Mouse (Mus musculus): ENCODE measurements around the gene Tubgcp2.

The Tubgcp2 gene

DNA sequence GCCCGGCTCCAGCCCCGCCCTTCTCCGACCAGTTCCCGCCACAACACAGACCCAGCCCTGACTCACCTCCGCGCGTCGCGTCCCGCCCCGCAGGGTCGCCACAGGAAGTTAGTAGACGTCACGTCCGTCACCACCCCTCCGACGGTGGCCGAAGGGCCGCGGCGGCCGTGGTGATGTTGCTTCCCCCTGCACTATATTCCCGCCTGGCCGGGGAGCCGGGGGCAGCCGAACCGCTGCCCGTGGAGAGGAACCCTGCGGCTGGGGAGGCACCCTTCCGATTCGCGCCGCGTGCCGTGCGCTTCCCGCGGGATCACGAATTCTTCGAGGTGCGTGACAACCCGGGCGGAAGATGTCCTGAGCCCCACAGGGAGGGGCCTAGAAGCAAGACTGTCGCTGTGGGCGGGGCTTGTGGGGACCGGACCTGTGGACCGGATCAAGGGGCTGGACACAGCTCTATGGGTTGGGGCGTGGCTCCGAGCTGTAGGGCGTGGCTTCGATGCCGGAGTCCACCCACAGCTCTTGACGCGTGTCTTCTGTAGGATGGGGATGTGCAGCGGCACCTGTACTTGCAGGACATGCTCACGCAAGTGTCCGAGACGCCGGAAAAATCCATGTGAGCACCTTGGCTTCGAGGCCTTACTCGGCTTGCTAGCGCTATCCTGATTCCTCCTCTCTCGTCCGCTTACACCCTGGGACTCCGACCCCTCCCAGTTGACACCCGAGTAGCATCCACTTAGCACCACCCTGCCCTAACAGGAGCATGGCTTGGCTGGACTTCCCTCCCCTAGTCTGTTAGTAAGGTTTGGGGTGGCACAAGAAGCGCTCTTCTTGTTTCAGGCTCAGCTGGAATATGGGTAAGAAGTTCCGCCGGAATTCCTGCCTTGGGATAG is at the start of gene Tubgcp2, which contains the start of gene Zfp511:
Gene Tubgcp2, minus strand, starts transcription at position 389 of the 890 bp plus-strand sequence.
Gene Zfp511, plus strand, starts transcription at position 111 of the 890 bp plus-strand sequence.
- DNase-seq: peak; percentile 84

DNA sequence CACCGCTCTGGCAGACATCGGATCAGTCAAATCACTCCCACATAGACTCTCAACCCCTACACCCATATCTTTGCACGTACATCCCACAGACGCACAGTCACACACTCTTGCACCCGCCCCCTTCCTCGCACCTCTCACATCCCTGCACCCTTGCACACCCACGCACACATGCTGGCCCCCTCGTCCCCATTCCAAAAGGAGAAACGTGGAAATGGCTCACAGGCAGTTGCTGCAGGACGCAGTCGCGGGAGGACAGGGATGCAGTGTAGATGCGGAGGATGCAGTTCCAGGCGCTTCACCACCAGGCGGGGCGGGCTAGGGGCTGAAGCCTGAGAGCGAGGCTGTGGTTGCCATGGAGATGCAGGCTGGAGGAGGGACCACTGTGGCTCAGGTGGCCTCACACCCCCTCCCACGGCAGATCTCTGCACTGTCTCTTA is 45.8 kb upstream of the Tubgcp2 start, which contains the start of gene Caly:
Gene Caly, minus strand, starts transcription at position 307 of the 437 bp plus-strand sequence.
- DNase-seq: peak; percentile 91

DNA sequence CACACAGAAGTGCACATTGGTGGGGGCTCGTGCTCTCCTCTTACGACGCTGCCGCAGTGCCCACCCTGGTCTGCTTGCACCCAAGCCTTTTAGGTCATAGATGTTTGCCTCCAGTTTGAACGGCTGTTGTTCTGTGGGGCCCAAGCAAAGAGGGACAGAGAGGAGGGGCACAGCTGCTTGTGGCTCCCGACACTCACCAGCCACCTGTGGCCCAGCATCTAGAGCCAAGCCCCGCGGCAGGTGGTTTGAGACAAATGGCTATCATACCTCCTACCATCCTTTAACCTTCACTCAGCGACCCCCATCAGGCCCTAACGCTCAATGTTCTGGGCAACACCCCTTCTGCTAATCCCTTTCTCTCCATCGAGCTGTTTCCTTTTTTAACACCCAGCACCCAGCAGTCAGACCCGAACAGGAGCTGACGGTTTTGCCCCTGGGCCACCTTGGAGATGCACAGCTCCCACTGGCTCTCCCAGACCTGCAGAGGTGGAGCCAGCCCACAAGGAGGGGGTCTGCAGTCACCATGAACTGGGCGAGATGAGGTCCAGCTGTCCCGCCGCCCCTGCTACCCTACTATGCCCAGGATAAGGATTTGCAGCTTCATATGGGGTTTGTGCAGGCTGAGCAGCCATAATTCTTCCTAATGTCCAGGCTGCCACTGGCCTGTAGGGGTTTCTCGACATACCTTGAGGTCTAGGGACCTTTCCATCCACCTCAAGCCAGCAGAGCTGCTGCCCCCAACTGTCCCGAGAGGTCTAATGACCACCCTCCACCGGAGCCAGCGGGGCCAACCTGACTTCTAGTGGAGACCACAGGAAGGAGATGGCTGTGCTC is 45.2 kb upstream of the Tubgcp2 start:
- DNase-seq: peak; percentile 44

DNA sequence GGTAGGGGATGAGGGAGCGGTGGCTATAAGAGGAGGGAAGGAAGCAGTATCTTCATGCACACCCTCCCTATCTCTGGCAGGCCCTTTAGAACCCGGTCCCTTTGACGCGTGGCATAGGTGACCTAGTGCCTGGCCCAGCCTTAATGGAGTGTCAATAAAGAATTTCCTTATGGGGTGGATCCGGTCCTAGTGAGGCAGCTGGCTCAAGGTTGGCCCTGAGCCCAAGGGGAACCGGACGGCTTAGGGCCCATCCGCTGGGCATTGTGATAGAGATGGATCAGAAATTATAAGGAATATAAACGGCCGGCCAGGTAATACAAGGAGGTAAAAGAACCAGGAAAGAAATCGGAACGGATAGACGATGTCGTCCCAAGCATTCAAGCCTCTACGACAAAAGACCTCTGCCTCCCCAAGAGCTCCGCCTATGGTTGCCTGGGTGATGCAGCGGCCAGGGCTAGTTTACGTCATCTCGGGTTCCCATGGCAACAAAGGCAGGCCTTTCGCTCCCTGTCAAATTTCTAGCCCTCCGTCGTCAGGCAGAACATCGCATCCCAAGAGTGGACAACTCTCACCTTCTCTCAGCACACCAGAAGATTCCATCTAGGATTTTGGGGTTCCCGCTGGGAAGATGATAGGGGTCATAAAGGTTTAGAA is 44.2 kb upstream of the Tubgcp2 start:
- DNase-seq: peak; percentile 87

DNA sequence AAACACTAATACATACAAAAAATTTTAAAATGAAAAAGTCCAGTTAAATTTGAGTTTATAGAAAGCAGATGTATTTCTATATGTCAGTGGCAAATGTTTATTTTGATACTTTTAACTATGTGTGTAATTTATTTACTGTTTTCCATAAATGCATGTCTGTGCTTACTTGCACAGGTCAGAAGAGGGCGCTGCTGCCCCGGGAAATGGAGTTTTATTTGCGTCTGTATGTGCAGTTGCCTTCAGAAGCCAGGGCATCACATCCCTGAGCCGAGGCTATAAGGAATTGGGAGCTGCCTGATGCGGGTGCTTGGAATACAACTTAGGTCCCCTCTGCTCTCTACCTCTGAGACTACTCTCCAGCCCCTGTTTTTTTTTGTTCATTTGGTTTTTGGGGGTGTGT is 42.2 kb upstream of the Tubgcp2 start:
- DNase-seq: peak; percentile 80

DNA sequence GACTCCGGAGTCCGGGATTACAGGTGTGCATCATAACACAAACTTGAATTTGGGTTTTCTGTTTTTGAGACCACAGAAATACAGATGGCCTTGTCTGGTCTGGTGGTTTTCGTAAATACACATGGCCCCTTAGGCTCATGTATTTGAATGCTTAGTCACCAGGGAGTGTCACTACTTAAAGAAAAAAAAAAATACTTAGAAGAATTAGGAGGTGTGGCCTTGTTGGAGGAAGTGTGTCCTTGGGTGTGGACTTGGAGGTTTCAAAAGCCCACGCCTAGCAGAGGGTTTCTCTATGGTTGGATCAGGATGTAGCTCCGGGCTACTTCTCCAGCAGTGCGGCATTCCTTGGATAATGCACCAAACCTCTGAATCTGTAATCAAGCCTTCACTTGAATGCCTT is 41.2 kb upstream of the Tubgcp2 start:
- DNase-seq: no peak

DNA sequence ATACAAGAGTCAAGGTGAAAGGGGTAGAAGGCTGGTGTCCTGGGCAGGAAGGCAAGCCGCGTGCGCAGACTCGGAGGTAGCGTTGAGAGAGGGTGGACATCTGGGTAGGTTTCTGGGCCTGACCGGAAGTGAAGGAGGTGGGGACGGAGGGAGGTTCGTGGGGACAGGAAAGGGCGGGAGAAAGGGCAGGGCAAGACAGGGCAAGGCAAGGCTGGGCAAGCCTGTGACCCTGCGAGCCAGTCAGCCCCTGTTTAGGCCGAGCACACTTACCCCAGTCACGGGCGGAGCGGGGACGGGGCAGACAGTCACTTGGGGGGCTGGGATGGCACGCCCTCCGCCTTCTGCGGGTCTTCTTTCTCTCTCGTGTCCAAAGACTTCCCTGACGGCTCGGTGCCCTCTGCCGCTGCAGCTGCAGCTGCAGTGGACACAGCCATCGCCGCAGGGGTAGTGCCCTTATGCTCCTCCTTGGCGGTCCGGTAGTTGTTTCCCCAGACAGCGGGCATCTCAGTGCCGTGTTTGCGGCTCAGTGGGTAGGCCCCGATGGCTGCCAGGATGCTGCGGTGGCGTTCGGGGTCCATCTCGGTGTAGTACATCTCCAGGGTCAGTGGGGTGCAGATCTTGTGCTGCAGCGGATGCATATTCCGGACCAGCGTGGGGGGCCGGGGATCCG is 33.7 kb upstream of the Tubgcp2 start:
- no peak for DNase-seq

DNA sequence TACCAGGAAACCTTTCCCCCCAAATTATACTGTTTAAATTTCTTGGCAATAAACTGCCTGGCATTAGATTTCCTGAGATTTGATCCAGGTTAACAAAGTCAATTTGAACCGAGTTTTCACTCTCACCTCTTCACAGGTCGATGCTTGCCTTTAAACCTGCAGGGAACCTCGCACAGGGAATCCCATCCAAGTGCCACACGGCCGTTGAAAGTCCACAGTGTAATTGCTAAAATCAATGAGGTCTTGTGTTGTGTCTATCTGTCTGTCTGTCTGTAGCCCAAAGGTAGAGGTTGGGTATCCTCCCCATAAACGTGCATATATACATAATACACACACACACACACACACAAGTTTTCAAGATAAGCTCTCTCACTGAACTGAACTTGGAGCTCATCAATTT is 30.9 kb upstream of the Tubgcp2 start:
- no peak for DNase-seq

DNA sequence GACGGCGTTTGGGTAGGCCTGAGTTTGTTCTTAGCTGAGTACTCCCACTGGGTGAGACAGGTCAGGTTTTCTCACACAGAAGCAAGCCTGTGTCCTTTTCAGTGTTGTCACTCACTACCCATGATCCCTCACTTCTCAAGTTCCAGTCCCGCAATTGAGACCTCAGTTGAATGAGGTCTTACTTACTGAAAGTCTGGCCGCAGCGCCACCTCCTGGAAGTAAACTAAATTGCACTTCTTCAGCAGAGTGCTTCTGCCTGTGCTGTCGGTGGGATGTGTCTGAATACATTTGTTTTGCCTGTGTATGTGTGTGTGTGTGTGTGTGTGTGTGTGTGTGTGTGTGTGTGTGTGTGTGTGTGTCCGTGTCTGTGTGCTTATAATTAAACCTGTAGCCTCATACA is 26.6 kb upstream of the Tubgcp2 start:
- DNase-seq: peak; percentile 86

DNA sequence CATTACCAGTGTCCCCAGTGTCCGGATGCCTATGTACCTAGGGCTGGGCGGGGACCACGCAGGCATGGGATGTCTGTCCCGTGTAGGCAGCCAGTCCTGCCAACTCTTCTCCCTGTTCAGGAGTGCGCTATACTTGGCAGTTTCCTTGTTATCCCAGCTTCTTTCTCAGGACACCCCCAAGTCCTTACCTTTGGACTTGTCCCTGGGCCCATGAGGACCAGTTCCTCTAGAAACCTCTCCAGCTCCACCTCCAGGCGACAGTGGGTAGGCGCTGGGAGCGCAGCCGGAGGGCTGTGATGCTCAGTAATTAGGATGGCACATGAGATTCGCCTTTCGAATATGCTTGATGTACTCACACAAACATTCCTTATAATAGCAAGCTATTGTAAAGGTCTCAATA is 25.8 kb upstream of the Tubgcp2 start:
- peak; percentile 55 for DNase-seq

DNA sequence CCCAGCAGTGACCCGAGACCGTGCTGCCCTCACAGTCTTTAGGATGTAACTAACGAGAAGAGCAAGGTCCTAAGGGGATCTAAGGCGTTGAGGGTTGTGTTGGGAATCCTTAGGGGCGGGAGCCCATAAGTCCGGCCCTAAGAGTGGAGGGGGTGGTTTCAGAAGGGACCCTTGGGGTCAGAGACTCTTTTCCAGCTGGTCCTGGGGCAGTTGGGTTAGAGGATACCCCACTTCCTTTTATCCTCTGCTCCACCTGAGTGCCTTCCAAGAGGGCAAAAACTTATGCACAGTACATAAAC is 25.3 kb upstream of the Tubgcp2 start:
- no peak for DNase-seq

DNA sequence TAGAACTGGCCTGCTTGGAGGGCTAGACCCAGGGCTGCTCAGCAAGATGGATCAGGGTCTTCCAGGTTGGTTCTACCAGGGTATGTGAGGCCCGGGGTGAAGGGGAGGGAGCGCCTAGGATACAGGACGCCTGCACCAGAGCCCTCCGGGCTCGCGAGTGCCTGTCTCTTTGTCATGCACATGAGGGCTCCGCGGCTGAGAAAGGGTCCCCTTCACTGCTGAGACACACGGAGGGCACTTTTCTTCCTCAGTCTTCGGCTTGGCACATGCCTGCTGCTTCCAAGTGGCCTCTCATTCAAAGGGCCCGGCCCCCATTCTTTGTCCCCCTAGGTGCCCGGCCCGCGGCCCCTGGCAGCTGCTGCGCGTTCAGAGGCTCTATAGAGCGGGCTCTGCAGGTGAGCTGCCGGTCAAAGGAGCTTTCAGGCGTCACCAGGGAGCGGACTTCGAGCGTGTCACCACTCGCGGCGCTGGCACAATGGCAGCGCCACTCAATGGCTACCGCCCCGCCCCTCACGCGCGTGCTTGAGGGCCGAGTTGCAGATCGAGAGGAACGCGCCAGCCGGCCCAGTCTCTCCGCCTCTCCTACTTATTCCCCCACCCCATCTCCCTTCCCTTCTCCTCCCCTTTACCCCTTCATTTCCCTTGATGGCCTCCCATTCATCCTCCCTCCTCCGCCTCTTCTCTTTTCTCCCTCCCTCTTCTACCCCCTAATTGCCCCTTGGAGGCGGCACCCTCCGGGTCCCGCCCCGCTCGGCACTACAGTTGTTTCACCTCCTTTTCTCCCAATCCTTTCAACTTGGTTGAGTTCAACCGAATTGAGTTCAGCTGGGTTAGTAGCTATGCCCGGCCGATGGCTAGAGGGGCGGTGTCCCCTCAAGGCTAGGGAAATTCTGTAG is 24.7 kb upstream of the Tubgcp2 start:
- peak; percentile 55 for DNase-seq

DNA sequence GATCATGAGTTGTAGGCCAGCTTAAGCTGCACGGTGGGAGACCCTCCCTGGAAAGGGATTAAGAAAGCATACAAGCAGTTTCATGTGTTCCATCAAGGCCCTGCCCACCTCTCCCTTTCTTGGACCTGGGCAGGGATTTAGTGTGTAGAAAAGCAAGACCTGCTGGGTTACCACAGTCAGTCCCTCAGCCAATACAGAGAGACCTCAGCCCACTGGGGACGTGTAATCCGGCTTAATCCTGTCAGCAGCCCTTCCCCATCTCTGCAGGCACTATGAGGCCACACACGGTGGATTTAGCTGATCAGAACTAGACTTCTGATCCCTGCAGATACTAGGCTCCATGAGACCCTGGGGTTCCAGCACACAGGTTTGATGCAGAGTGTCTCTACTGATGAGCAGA is 23.1 kb upstream of the Tubgcp2 start:
- no peak for DNase-seq

DNA sequence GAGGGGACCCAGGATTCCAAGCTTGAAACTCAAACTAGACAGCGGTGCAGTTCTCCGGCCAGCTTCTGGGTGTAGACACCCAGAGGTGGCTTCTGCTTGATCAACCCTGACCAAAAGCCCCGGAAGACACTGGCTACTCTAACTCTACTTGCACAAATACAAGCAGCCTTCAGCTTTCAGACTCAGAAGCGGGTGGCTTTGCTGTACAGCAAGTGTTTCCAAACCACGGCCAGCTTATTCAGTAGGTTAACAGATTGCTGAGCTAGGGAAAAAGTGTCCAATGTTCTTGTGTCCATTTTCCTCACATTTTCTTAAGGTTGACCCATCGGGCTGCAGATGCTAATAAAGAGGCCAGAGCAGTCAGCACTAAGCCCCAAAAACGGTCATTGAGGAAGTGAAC is 22.1 kb upstream of the Tubgcp2 start:
- DNase-seq: no peak

DNA sequence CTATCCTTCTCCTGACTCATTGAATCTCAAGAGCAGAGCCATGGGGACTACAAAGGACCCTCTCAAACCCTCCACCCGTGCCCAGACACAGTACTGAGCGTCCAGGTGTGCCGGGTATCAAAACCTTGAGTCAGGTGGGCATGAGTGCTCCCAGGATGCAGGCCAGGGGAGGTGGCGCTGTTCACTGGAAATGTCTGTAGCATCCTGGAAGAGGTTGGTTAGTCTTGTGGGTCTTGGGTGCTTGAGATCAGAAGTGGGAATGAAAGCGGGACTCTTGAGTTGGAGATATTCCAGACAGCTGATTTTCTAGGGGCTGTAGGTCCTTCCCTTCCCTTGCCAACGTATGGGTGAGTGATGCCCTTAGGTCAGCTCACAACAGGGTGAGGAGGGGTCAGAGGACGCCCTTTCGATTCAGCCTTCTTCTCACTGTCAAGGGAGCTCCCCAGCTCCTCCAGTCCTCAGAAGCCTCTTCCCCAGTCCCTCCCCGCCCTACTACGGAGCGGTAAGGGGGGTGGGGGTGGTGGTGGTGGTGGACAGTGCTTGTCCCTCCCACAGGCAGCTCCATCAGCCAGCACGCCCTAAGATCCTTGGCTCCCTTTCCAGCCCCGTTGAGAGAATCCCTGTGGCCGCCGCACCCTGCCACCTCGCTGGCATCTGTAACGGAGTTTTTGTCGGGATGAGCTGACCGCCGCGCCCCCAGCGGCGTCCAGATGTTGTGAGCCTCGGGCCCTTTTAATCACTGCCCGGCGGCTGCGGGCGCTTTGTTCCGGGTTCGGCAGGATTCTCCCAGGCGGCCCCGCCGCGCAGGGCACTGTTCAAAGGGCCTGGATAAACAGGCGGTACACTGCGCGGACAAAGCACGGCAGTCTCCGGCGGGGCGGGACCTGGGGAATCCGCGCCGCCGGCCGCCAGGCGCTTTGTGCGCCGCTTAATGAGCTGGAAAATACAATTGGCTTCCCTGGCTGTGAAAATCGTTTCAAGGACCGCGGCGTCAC is 21.2 kb upstream of the Tubgcp2 start:
- peak; percentile 51 for DNase-seq

DNA sequence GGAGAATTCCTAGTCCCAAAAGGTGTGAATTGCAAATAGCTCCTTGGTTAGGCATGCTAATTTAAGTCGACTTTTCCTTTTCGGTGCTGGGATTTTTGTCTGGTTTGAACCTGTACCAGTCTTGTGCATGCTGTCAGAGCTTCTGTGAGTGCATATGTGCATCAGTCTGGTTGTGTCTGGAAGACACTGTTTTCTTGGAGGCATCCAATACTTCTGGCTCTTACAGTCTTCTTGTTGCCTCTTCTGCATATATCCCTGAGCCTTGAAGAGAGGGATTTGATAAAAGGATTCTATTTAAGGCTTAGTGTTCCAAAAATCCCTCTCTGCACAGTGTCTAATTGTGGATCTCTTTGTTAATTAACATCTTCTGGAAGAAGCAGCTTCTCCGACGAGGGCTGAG is 17.7 kb upstream of the Tubgcp2 start:
- DNase-seq: no peak

DNA sequence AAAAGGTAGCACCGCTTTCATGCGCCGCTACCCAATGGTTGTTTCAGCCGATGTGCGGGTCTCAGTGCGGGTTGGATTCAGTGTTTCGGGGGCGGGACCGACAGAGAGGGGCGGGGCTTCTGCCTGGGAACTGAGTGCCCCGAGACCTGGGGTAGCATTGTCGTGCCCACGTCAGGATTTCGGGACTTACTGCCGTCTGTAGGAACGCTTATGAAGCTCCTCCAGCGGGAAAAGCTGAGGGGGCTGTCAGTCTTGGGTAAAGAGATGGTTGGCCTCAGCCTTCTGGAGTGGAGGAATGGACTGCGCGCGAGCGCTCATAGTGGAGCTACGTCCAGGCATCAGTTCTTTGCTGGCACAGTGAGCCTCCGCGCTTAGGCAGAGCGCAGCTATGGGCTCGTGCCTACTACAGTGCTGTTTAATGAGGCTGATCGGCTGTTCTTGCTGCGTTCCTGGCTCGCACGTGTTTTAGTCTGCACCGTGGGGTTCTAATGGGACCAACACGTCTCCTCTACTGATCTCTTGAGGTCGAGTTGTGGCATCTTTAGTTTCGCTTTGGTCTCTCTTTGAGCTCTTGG is 12.7 kb upstream of the Tubgcp2 start:
- peak; percentile 50 for DNase-seq

DNA sequence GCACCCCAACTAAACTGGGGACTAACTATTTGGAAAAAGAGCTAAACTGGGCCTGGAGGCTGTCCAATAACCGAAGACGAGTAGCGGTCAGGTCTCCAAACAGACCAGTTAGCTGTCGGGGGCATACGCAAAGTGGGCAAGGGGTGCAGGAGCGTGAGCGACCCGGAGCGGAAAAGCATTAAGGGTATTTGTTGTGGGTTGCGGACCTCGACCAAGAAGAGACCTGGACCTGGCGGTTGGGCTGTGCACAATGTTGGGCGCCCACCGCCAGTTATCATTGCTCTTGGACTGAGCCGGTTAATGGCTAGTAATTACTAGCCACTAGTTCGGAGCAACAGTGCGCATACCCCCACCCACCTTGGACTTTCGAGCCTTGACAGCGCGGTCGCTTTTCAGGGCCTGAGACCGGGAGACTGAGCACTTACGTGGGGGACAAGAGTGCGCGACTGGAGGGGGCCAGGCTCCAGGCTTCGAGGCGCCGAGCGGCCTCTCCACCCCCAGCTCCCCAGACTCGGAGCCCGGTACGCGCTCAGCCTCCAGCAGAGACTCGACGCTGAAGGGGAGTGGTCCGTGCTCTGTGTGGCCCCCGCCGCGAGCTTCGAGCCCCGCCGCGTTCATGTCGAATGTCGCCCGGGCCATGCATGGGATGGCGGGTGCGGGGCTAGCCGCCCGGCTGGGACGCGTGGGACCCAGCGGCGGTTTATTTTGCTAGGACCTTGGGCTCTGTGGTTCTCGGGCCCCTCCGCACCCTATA is 12.1 kb upstream of the Tubgcp2 start, which contains the start of gene Msx3:
Gene Msx3, minus strand, starts transcription at position 729 of the 754 bp plus-strand sequence.
- no peak for DNase-seq

DNA sequence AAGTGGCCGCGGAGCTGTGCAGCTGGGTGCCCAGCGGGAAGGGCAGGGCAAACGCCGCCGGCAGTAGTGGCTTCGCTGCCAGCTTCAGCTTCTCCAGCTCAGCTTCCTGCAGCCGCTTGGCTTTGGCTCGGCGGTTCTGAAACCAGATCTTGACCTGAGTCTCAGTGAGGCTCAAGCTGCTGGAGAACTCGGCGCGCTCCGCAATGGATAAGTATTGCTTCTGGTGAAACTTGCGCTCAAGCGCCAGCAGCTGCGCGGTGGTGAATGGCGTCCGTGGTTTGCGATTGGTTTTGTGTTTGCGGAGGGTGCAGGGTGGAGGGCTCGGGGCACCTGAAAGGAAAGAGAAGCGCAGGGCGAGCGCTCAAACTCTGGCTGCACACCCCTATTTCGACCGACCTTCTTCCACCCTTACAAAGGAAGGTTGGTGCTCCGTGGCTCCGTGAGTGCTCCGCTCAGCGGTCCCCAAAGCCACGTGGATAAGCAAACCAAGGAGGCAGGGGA is 11.4 kb upstream of the Tubgcp2 start:
- DNase-seq: peak; percentile 32

Data from right cerebral cortex, postnatal 4 days (tissue).